Mouse (Mus musculus): ENCODE results near the gene Gart.
"Not testable (repeated sequence)": the region's sequence is repeated elsewhere in the genome, so short reads cannot be mapped to it uniquely, and the experiment has no call there.

Gene Gart

GRCm38 (mm10) chr16:91649246-91649645 lies 2.5 kb upstream of the Gart start:
- in situ Hi-C loops (cut with MboI; ENCODE audit: low sequenced_read_pairs) = no loop called here

- in situ Hi-C loops (cut with MboI; ENCODE audit: low sequenced_read_pairs) = no loop called here
Observed at GRCm38 (mm10) chr16:91648220-91648550, 1.4 kb upstream of the Gart start.

GRCm38 (mm10) chr16:91647461-91648219 lies 888 bp upstream of the Gart start, which contains the start of gene Son:
Son (plus strand) TSS chr16:91647506.
- in situ Hi-C loops (cut with MboI; ENCODE audit: low sequenced_read_pairs) = no loop called here

GRCm38 (mm10) chr16:91645995-91646602 lies 653 bp downstream of the Gart start:
- in situ Hi-C loops (cut with MboI; ENCODE audit: low sequenced_read_pairs) = no loop called here

- in situ Hi-C loops (cut with MboI; ENCODE audit: low sequenced_read_pairs) = not testable (repeated sequence)
Observed at GRCm38 (mm10) chr16:91645420-91645819, 1.3 kb downstream of the Gart start.

GRCm38 (mm10) chr16:91644901-91645300 lies 1.9 kb downstream of the Gart start:
- in situ Hi-C loops (cut with MboI; ENCODE audit: low sequenced_read_pairs) = no loop called here

GRCm38 (mm10) chr16:91640171-91640570 lies 6.6 kb downstream of the Gart start:
- in situ Hi-C loops (cut with MboI; ENCODE audit: low sequenced_read_pairs) = no loop called here

GRCm38 (mm10) chr16:91639636-91640035 lies 7.1 kb downstream of the Gart start:
- in situ Hi-C loops (cut with MboI; ENCODE audit: low sequenced_read_pairs) = no loop called here

GRCm38 (mm10) chr16:91639161-91639560 lies 7.6 kb downstream of the Gart start:
- in situ Hi-C loops (cut with MboI; ENCODE audit: low sequenced_read_pairs) = no loop called here

GRCm38 (mm10) chr16:91633641-91634040 lies 13.1 kb downstream of the Gart start:
- in situ Hi-C loops (cut with MboI; ENCODE audit: low sequenced_read_pairs) = no loop called here

GRCm38 (mm10) chr16:91632940-91633339 lies 13.8 kb downstream of the Gart start:
- in situ Hi-C loops (cut with MboI; ENCODE audit: low sequenced_read_pairs) = no loop called here

GRCm38 (mm10) chr16:91632439-91632838 lies 14.3 kb downstream of the Gart start:
- in situ Hi-C loops (cut with MboI; ENCODE audit: low sequenced_read_pairs) = no loop called here

- in situ Hi-C loops (cut with MboI; ENCODE audit: low sequenced_read_pairs) = no loop called here
Observed at GRCm38 (mm10) chr16:91630584-91630983, 16.2 kb downstream of the Gart start.

- in situ Hi-C loops (cut with MboI; ENCODE audit: low sequenced_read_pairs) = no loop called here
Observed at GRCm38 (mm10) chr16:91629749-91630148, 17.0 kb downstream of the Gart start.

GRCm38 (mm10) chr16:91628673-91629072 lies 18.1 kb downstream of the Gart start:
- in situ Hi-C loops (cut with MboI; ENCODE audit: low sequenced_read_pairs) = no loop called here

GRCm38 (mm10) chr16:91627831-91628230 lies 18.9 kb downstream of the Gart start:
- in situ Hi-C loops (cut with MboI; ENCODE audit: low sequenced_read_pairs) = no loop called here

GRCm38 (mm10) chr16:91623074-91623473 lies 23.7 kb downstream of the Gart start:
- in situ Hi-C loops (cut with MboI; ENCODE audit: low sequenced_read_pairs) = no loop called here

- in situ Hi-C loops (cut with MboI; ENCODE audit: low sequenced_read_pairs) = no loop called here
Observed at GRCm38 (mm10) chr16:91620991-91621390, 25.8 kb downstream of the Gart start.

GRCm38 (mm10) chr16:91620185-91620584 lies 26.6 kb downstream of the Gart start:
- in situ Hi-C loops (cut with MboI; ENCODE audit: low sequenced_read_pairs) = no loop called here

GRCm38 (mm10) chr16:91618511-91619501 lies 27.9 kb downstream of the Gart start, which contains the start of gene Dnajc28:
Dnajc28 (minus strand) TSS chr16:91619026.
- in situ Hi-C loops (cut with MboI; ENCODE audit: low sequenced_read_pairs) = no loop called here

- in situ Hi-C loops (cut with MboI; ENCODE audit: low sequenced_read_pairs) = no loop called here
Observed at GRCm38 (mm10) chr16:91614552-91614951, 32.2 kb downstream of the Gart start.
